Mouse (Mus musculus) midbrain, embryonic 10.5 days (tissue): ENCODE results near the gene Astn2. TPM values are rescaled to one million over a fixed set of nuclear protein-coding genes. Genes with fewer than 3 reads are reported as not detected.
"Not testable (repeated sequence)": the region's sequence is repeated elsewhere in the genome, so short reads cannot be mapped to it uniquely, and the experiment has no call there.

Source experiments
- DNase-seq: peaks from one replicate; pipeline ENCODE4 v3.0.0-alpha.2; 2017; ENCODE audit warnings: low spot score
- H3K27ac ChIP-seq: fragments of 300-500 bp; sonication (generic); replicated peaks from 2 replicates; pipeline ENCODE4 v1.5.1; 2016; ENCODE audit warnings: mild to moderate bottlenecking
- H3K27me3 ChIP-seq: fragments of 300-500 bp; sonication (generic); 2 replicates; pipeline ENCODE4 v1.6.1; 2016; ENCODE audit warnings: low read depth, mild to moderate bottlenecking; ENCODE audit not compliant: poor library complexity, severe bottlenecking
- H3K36me3 ChIP-seq: fragments of 300-500 bp; sonication (generic); 2 replicates; pipeline ENCODE4 v1.6.1; 2016; ENCODE audit warnings: mild to moderate bottlenecking, moderate library complexity
- H3K4me1 ChIP-seq: fragments of 300-500 bp; sonication (generic); 2 replicates; pipeline ENCODE4 v1.6.1; 2016
- H3K4me3 ChIP-seq: fragments of 300-500 bp; sonication (generic); 2 replicates; pipeline ENCODE4 v1.5.1; 2016; ENCODE audit warnings: mild to moderate bottlenecking, moderate library complexity
- H3K9me3 ChIP-seq: fragments of 300-500 bp; sonication (generic); replicated peaks from 2 replicates; pipeline ENCODE4 v1.6.1; 2016; ENCODE audit warnings: mild to moderate bottlenecking
- WGBS: fragments of 180-500 bp; shearing (Covaris S2); methylation state at CpG from one replicate; pipeline ENCODE4 v1.1.7; 2016; 5-methylcytosine and 5-hydroxymethylcytosine counted together
- polyA plus RNA-seq: library from polyadenylated mRNA; unstranded; fragments of >200 nt; fragmentation: Nextera tagmentation; extraction: Ambion mirVana; gene quantifications from 2 replicates; pipeline ENCODE4 v1.2.1, GENCODE M21; 2016

Astn2 gene
- polyA plus RNA-seq, 1 experiment from 2014 or later: 0.32 TPM

DNA sequence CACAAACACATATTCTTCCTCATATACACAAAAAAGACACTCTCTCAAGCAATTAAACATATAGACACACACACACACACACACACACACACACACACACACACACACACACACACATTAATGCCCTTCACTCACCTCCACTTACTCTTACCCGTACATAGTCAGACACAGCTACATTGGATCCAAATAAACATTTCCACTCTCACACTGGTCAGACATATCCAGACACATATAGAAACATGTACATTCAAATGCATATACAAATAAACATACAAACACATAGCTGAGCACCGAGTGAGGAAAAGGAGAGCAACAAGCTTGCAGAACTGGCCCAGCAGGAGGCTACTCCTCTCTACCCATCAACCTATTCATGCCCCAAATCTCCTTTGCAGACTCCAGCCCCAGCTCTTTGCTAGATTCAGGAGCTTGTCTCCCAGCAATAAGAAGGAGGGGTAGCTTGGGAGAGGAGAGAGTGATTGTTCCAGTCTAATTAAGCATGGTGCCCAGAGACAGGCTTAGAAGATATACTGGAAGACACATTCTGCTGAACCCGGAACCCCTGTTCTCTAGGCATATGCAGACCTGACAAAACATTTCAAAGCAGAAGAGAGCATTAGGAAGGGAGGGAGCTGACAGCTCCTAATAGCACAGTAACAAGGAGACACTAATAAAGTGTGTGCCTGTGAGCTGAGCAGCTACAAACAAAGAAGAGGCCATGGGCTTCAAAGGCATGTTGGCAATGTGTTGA, 718.0 kb downstream of the Astn2 start:
- H3K36me3 ChIP-seq: no peaks in the 10 kb centered on the region
- no peaks in the 10 kb centered on the region for H3K27me3 ChIP-seq
- WGBS: 31% methylated on average over 3 of the region's 3 CpGs
- H3K9me3 ChIP-seq: no peaks in the 10 kb centered on the region
- H3K4me3 ChIP-seq: no peak overlapping the region
- H3K4me1 ChIP-seq: peaks cover 31% of the 10 kb centered on the region
- H3K27ac ChIP-seq: peak overlapping the region; percentile 67
- DNase-seq: no peak

- H3K4me3 ChIP-seq: no peak overlapping the region
- H3K36me3 ChIP-seq: no peaks in the 10 kb centered on the region
- H3K4me1 ChIP-seq: peaks cover 31% of the 10 kb centered on the region
- no peak for DNase-seq
- no peak overlapping the region for H3K27ac ChIP-seq
- H3K9me3 ChIP-seq: no peaks in the 10 kb centered on the region
- WGBS: 78% methylated on average over 3 of the region's 3 CpGs
- no peaks in the 10 kb centered on the region for H3K27me3 ChIP-seq
These were observed 720.0 kb downstream of the Astn2 start for GRCm38 (mm10) chr4:65684401-65684800.

DNA sequence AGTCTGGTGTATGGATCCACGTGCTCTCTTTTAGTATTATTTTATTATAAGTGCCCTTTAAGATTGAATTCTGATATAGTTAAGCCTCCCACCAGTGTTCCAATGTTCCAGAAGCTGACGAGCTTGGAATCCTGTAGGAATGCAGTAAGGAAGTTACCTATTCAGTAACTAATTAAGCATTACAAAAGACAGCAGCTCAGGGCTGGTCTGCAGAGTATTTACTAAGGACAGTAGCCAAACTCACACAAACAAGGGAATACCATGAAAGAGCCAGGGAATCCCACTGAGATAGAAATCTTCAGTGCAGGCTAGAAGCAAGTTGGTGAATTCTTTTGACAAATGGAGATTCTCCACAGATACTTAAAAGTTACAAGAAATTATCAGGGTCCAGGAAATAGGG, 724.6 kb downstream of the Astn2 start:
- not testable (repeated sequence) for H3K27ac ChIP-seq
- peaks cover 18% of the 10 kb centered on the region for H3K4me1 ChIP-seq
- 43% methylated on average over 2 of the region's 2 CpGs for WGBS

DNA sequence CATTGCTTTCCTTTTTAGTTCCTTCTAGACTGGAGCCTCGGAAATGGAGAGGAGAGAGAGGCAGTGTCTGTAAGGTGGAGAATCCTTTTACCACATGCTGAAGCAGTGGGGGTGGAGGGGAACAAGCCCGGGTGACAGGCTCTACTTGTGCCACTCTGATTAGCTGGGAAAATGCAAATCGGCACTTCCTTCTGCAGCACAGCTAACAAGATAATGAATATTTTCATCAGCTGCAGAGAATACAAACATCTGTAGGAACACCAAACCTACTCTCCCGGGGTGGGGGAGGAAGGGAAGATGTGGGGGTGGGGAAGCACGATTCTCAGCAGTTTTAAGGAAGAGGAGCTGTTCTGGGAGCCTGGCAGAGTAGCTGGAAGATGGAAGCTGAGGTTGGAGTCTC, 725.5 kb downstream of the Astn2 start:
- WGBS: 34% methylated on average over 5 of the region's 5 CpGs
- no peaks in the 10 kb centered on the region for H3K27me3 ChIP-seq
- peaks cover 9% of the 10 kb centered on the region for H3K4me1 ChIP-seq
- no peaks in the 10 kb centered on the region for H3K9me3 ChIP-seq
- 0 out of 2 replicates have a peak overlapping the region, but pooled peaks have one; percentile 23 for H3K27ac ChIP-seq
- H3K36me3 ChIP-seq: no peaks in the 10 kb centered on the region
- DNase-seq: no peak
- H3K4me3 ChIP-seq: no peak overlapping the region

More for the DNA sequence above, 724.6 kb downstream of the Astn2 start:
- H3K27me3 ChIP-seq, H3K36me3 ChIP-seq, DNase-seq, H3K4me3 ChIP-seq, H3K9me3 ChIP-seq: not testable (repeated sequence)

DNA sequence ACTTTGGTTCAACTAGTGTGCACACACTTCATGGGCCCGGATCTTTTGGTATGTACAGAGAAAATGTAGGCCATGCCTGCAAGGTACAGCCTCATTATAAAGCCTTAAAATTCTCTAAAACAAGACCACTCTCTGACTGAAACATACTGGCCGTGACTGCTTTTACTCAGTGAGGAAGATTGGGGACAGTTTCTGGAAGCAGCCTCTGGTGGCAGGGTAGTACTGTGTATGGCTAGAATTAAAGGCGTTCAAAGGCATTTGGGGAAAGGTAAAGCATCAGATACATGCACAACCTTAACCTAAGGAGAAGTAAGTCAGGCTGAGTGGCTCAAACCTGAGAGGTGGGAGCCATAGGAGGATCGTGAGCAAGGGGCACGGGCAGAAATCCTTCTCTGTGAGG, 725.9 kb downstream of the Astn2 start:
- Histone ChIP-seq H3K9me3 (no peaks in the 10 kb centered on the region), H3K27me3 (no peaks in the 10 kb centered on the region), H3K27ac (0 out of 2 replicates have a peak overlapping the region, but pooled peaks have one; percentile 23), H3K4me1 (peaks cover 7% of the 10 kb centered on the region; the same call in 1 of the 2 replicates), H3K4me3 (no peak overlapping the region), H3K36me3 (no peaks in the 10 kb centered on the region)
- WGBS: 70% methylated on average over 5 of the region's 5 CpGs
- DNase-seq: no peak

DNA sequence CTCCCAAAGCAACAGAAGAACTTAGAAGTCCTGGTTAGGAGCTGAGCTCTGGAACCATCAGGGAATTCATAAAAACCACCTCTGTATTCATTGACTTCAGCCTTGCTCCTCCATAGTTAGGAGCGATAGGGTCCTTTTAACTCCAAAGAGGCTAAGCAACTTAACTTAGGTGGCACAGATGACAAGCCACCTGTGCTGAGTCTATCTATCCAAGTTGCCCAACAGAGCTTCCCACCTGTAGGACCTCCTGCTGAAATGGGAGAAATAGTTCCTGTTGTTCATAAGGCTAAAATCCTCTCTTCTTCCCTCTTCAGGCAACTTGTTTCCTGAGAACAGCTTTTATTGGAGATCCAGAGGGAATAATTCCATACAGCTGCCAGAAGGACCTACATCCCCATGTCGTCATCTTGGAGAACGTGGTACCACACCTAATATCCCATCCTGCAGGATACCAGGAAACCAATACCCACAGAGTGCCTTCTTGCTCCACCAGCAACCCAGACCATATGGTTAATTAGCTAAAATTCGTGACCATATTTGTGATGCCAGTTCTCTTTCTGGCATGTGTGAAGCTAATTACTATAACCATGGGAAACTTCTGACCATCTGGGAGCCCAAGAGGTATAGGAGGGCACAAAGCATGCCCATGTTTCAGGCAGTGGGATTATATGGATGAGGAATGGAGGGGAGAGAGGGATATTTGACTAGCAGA, 730.0 kb downstream of the Astn2 start:
- H3K27me3 ChIP-seq: no peaks in the 10 kb centered on the region
- DNase-seq: no peak
- no peaks in the 10 kb centered on the region for H3K36me3 ChIP-seq
- H3K4me1 ChIP-seq: peaks cover 7% of the 10 kb centered on the region; the same call in 1 of the 2 replicates
- WGBS: 89% methylated on average over 4 of the region's 4 CpGs
- no peaks in the 10 kb centered on the region for H3K9me3 ChIP-seq
- H3K4me3 ChIP-seq: no peak overlapping the region
- no peak overlapping the region for H3K27ac ChIP-seq

DNA sequence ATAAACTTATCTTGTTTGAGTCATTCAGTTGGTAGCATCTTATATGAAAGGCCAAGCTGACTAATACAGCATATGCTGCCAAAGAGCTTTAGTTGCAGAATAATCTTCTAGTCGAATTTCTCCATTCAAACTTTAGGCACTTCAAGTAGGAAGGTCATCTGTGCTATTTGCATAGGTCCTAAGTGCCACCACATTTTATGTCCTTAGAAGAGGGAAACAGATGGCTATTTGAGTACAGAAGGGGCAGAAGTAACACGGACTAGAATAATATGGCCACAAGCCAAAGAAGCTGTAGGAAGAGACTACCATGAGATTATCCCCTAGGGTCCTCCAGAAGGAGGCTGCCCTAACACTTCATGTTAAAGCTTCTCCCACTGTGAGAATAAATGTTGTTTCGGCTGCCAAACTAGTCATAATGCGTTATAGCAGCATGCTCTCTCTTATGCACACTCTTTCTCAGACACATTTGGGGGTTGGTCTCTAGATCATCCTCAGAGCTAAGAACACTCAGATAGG, 730.9 kb downstream of the Astn2 start:
- H3K9me3 ChIP-seq: no peaks in the 10 kb centered on the region
- H3K27ac ChIP-seq: no peak overlapping the region
- H3K4me3 ChIP-seq: no peak overlapping the region
- no peaks in the 10 kb centered on the region for H3K36me3 ChIP-seq
- no peaks in the 10 kb centered on the region for H3K27me3 ChIP-seq
- no peaks in the 10 kb centered on the region for H3K4me1 ChIP-seq
- DNase-seq: no peak
- 91% methylated on average over 4 of the region's 4 CpGs for WGBS

DNA sequence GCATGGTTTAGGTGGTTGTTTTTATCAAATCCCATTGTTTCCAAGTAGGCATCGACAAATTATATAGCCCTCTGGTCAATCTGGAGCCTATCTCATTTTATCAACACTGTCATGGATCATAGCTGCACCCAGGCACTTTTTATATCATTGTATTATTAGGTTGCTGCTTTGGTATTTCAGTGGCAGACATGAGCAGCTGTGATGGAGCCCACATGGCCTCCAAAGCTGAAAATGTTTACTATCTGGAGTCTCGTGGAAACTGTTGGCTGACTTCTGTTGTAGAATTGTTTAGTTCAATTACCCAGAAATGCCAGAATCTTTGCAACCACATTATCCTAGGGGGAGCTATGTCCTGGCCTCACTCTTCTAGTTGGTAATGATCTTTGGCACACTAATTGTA, 732.1 kb downstream of the Astn2 start:
- no peak overlapping the region for H3K27ac ChIP-seq
- 77% methylated on average over 2 of the region's 2 CpGs for WGBS
- no peak for DNase-seq

DNA sequence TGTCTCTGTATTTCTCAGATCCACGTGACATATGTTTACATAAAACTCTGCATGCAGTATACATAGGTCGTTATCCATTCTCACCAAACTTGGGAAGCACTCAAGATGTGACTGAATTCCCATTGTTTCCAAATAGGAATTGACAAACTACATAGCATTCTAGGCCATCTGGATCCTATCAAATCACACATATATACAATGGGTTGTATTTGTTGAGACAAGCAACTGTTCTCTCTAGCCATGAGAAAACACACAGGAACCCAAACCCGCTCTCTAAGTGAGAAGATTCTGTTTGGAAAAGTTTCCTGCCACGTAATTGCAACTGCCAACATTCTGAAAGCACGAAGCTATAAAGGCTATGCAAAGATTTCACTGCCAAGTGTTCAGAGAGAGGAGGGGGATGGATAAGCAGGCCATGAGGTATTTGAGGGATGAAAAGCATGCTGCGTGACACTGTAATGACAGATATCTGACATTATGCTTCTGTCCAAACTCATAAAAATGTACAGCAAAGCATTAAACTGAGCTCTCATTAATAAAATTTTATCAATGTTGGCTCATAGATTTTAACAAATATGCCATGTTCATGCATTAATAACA, 732.7 kb downstream of the Astn2 start:
- H3K36me3 ChIP-seq: no peaks in the 10 kb centered on the region
- H3K4me1 ChIP-seq: no peaks in the 10 kb centered on the region
- no peak overlapping the region for H3K27ac ChIP-seq
- H3K27me3 ChIP-seq: no peaks in the 10 kb centered on the region
- H3K4me3 ChIP-seq: no peak overlapping the region
- H3K9me3 ChIP-seq: no peaks in the 10 kb centered on the region
- DNase-seq: no peak
- 83% methylated on average over 6 of the region's 6 CpGs for WGBS

More for the DNA sequence above, 732.1 kb downstream of the Astn2 start:
- H3K27me3 ChIP-seq: no peaks in the 10 kb centered on the region
- H3K9me3 ChIP-seq: no peaks in the 10 kb centered on the region
- H3K4me1 ChIP-seq: no peaks in the 10 kb centered on the region
- H3K36me3 ChIP-seq: no peaks in the 10 kb centered on the region
- H3K4me3 ChIP-seq: no peak overlapping the region

- no peaks in the 10 kb centered on the region for H3K36me3 ChIP-seq
- WGBS: 63% methylated on average over 5 of the region's 5 CpGs
These were observed 737.3 kb downstream of the Astn2 start for GRCm38 (mm10) chr4:65667030-65667610.

DNA sequence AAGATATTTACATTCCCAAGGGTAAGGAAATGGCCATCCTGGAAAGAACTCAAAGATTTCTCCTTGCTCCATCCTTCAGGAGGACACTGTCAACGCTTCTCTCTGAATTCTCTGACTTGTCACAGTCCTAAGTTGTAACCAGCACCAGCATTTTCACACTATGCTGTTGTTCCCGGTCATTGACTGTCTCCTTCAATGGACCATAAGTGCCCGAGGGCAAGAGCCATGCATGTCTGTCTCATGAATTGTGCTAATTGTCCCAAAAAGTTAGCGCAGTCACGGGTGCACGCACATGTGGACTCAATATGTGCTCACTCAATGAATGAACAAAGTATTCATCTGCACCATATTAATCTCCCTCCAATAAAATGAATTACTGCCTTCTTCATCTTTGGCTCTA, 741.2 kb downstream of the Astn2 start:
- 85% methylated on average over 6 of the region's 6 CpGs for WGBS
- Histone ChIP-seq H3K36me3 (no peaks in the 10 kb centered on the region), H3K4me1 (peaks cover 6% of the 10 kb centered on the region), H3K9me3 (no peaks in the 10 kb centered on the region), H3K4me3 (no peak overlapping the region), H3K27ac (no peak overlapping the region), H3K27me3 (no peaks in the 10 kb centered on the region)
- DNase-seq: no peak

More at GRCm38 (mm10) chr4:65667030-65667610, 737.3 kb downstream of the Astn2 start:
- H3K27me3 ChIP-seq: no peaks in the 10 kb centered on the region
- H3K4me3 ChIP-seq: no peak overlapping the region
- no peak overlapping the region for H3K27ac ChIP-seq
- H3K9me3 ChIP-seq: no peaks in the 10 kb centered on the region
- H3K4me1 ChIP-seq: peaks cover 6% of the 10 kb centered on the region
- DNase-seq: no peak

GRCm38 (mm10) chr4:65654723-65655122, 749.7 kb downstream of the Astn2 start:
- DNase-seq: peak; percentile 75
- Histone ChIP-seq H3K36me3 (no peaks in the 10 kb centered on the region), H3K4me3 (no peak overlapping the region), H3K9me3 (no peaks in the 10 kb centered on the region), H3K27ac (no peak overlapping the region), H3K4me1 (no peaks in the 10 kb centered on the region), H3K27me3 (no peaks in the 10 kb centered on the region)
- 0% methylated on average over 2 of the region's 2 CpGs for WGBS
